In genomic region chr17:75470325-75470724, GRCm38 (mm10) we compare ENCODE assay signal across 17 mouse cellular contexts.
"Had no signal": no experiment of that assay in that cellular context is flagged by ENCODE, and none has a peak within 500 bp of the region (broad histone marks: within the 10 kb centered on the region; RNA-seq: fewer than 3 reads in every experiment).

No protein-coding gene starts in this region.

- H3K27me3 ChIP-seq: liver, embryonic 13.5 days; liver, embryonic 15.5 days; lung, embryonic 15.5 days; megakaryocyte, embryonic 14.5 days; midbrain, embryonic 12.5 days; neural tube, embryonic 12.5 days; stomach, embryonic 15.5 days had no signal

- H3K4me1 ChIP-seq: liver, embryonic 15.5 days; neural tube, embryonic 12.5 days had no signal

- H3K27ac ChIP-seq: liver, embryonic 13.5 days; liver, embryonic 15.5 days; lung, embryonic 15.5 days; macrophage; midbrain, embryonic 10.5 days; midbrain, embryonic 12.5 days; neural tube, embryonic 12.5 days; stomach, embryonic 15.5 days; stomach, postnatal 0 days had no signal

- DNase-seq: liver, embryonic 13.5 days; liver, postnatal 0 days; midbrain, embryonic 14.5 days; right cerebral cortex, postnatal 14 days; thymus, adult 2 months; thymus, postnatal 25 days; thymus, postnatal 4 days had no signal

- H3K9me3 ChIP-seq: liver, embryonic 13.5 days; liver, embryonic 15.5 days; lung, embryonic 15.5 days; megakaryocyte, embryonic 14.5 days; midbrain, embryonic 10.5 days; midbrain, embryonic 12.5 days; neural tube, embryonic 12.5 days; stomach, embryonic 15.5 days had no signal

- H3K9ac ChIP-seq: liver, embryonic 13.5 days; liver, embryonic 15.5 days; liver, postnatal 0 days; lung, embryonic 15.5 days; midbrain, embryonic 12.5 days; neural tube, embryonic 12.5 days; stomach, embryonic 15.5 days had no signal

- H3K4me3 ChIP-seq: liver, embryonic 13.5 days; liver, embryonic 15.5 days; lung, embryonic 15.5 days; megakaryocyte, embryonic 14.5 days; midbrain, embryonic 10.5 days; midbrain, embryonic 12.5 days; neural tube, embryonic 12.5 days; stomach, embryonic 15.5 days had no signal

- H3K4me2 ChIP-seq: liver, embryonic 13.5 days; liver, embryonic 15.5 days; lung, embryonic 15.5 days; midbrain, embryonic 12.5 days; neural tube, embryonic 12.5 days; stomach, embryonic 15.5 days had no signal

- H3K36me3 ChIP-seq: liver, embryonic 13.5 days; liver, embryonic 15.5 days; lung, embryonic 15.5 days; midbrain, embryonic 10.5 days; midbrain, embryonic 12.5 days; neural tube, embryonic 12.5 days; stomach, embryonic 15.5 days had no signal

- ATAC-seq: liver, postnatal 0 days; midbrain, embryonic 16.5 days had no signal
